Mouse (Mus musculus): Measurements from ENCODE around the gene Slc6a20a. TPM values are rescaled to one million over a fixed set of nuclear protein-coding genes. Genes with fewer than 3 reads are reported as not detected.
A peak's percentile ranks its signal among the peaks of the same experiment; 100 is the strongest.

The Slc6a20a gene
- total and polyA plus RNA-seq, 3 experiments, result not detected

GRCm38 (mm10) chr9:123701822-123702221, 23.1 kb upstream of the Slc6a20a start:
- Histone ChIP-seq H3K4me1 (ENCODE audit: control insufficient read depth in 1 of 2, insufficient read depth in 2 of 2, low read length in 2 of 2) (peaks cover 10 to 17% of the 10 kb centered on the region in 2 experiments), H3K36me3 (ENCODE audit: control insufficient read depth in 1 of 2, insufficient read depth in 2 of 2, low read length in 2 of 2) (peaks cover 0 to 15% of the 10 kb centered on the region in 2 experiments; a peak in 3 of 4 replicates), H3K9me3 (replicated peaks; ENCODE audit: insufficient read depth, low read length) (no peaks in the 10 kb centered on the region), H3K79me2 (ENCODE audit: control insufficient read depth, insufficient read depth, low read length, poor library complexity) (no peaks in the 10 kb centered on the region), H3K27me3 (ENCODE audit: control insufficient read depth in 1 of 2, insufficient read depth in 2 of 2, low read length in 2 of 2) (no peaks in the 10 kb centered on the region), H3K27ac (ENCODE audit: control insufficient read depth, low read depth, low read length) (peak overlapping the region; percentile 63), H3K4me3 (ENCODE audit: control insufficient read depth in 1 of 2, insufficient read depth in 1 of 2, low read depth in 2 of 2, low read length in 2 of 2) (no peak overlapping the region), H3K9ac (ENCODE audit: control insufficient read depth, low read depth, low read length, poor library complexity, severe bottlenecking) (no peak overlapping the region)
- TF ChIP-seq RCOR1 (IDR thresholded peaks at IDR 0.05; ENCODE audit: low read depth, low read length), result peak; percentile 51; the same call in 1 of the 2 replicates
- peak; percentile 54 for TF ChIP-seq SIN3A (IDR thresholded peaks at IDR 0.05; ENCODE audit: low read length)
- TF ChIP-seq SMC3 (IDR thresholded peaks at IDR 0.05; ENCODE audit: low read depth, low read length), result no peak
- no peak for TF ChIP-seq ZC3H11A (IDR thresholded peaks at IDR 0.05; ENCODE audit: low read depth, low read length)
- TF ChIP-seq MAFK (IDR thresholded peaks at IDR 0.05; ENCODE audit: borderline replicate concordance, low read depth, low read length), result no peak
- 0 out of 2 replicates have a peak, but pooled peaks have one; percentile 43 for TF ChIP-seq BHLHE40 (IDR thresholded peaks at IDR 0.05; ENCODE audit: borderline replicate concordance, low read depth, low read length)
- TF ChIP-seq MAZ (IDR thresholded peaks at IDR 0.05; ENCODE audit: low read depth, low read length), result 0 out of 2 replicates have a peak, but pooled peaks have one; percentile 44
- TF ChIP-seq ZKSCAN1 (IDR thresholded peaks at IDR 0.05; ENCODE audit: low read depth, low read length), result no peak
- peak; percentile 49; the same call in 1 of the 2 replicates for TF ChIP-seq MXI1 (IDR thresholded peaks at IDR 0.05; ENCODE audit: low read depth, low read length)
- peak; percentile 79 for TF ChIP-seq TAL1 (IDR thresholded peaks at IDR 0.05; ENCODE audit: low read length)
- TF ChIP-seq EP300 (IDR thresholded peaks at IDR 0.05; ENCODE audit: low read depth in 1 of 2, low read length in 2 of 2), result peak; percentile 89 to 95
- TF ChIP-seq ETS1 (IDR thresholded peaks at IDR 0.05; ENCODE audit: low read depth, low read length), result peak; percentile 93
- TF ChIP-seq GATA1 (IDR thresholded peaks at IDR 0.05; ENCODE audit: low read depth, low read length), result peak; percentile 95
- peak; percentile 95 for TF ChIP-seq TCF12 (IDR thresholded peaks at IDR 0.05; ENCODE audit: low read depth, low read length)
- no peak for TF ChIP-seq CHD2 (IDR thresholded peaks at IDR 0.05; ENCODE audit: low read length)
- TF ChIP-seq NRF1 (IDR thresholded peaks at IDR 0.05; ENCODE audit: insufficient read depth, low read depth, low read length, poor library complexity, severe bottlenecking), result 0 out of 2 replicates have a peak, but pooled peaks have one; percentile 26
- peak; percentile 77 for DNase-seq (ENCODE audit: low read depth, low spot score)

DNA sequence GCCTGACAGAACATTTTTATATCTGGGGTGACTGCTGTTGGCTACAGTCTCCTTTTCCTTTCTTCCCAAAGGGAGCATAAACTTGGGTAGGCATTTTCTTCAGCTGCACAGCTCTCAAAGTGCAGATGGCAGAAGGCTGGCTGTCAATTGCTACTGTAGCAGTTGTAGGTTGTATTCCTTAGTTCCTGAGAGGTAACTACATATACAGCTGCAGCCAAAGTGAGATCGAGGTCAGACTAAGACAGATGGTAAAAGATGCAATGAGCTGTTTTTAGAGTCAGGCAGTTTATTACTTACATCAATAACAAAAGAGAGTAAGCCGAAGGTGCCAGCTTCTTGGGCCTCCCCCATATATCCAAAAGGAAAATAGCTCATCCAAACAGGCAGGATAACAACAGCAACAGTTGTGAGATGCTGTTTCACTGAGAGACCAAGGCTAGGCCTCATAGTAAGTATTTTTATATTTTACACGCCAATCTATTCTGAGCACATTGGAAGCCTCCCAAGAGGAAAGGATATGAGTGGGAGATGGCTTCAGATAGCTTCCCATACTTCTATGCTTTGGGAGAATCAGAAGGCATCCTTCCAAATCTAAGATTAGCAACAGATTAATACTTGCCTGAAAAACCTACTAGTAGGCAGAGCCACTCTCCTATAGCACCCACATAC, 17.1 kb upstream of the Slc6a20a start:
- no peaks in the 10 kb centered on the region for H3K79me2 ChIP-seq (ENCODE audit: control insufficient read depth, insufficient read depth, low read length, poor library complexity)
- no peak overlapping the region for H3K4me3 ChIP-seq (ENCODE audit: control insufficient read depth in 1 of 2, insufficient read depth in 1 of 2, low read depth in 2 of 2, low read length in 2 of 2)
- DNase-seq (ENCODE audit: low read depth, low spot score), result no peak
- no peak overlapping the region for H3K9ac ChIP-seq (ENCODE audit: control insufficient read depth, low read depth, low read length, poor library complexity, severe bottlenecking)
- no peaks in the 10 kb centered on the region for H3K27me3 ChIP-seq (ENCODE audit: control insufficient read depth in 1 of 2, insufficient read depth in 2 of 2, low read length in 2 of 2)
- no peaks in the 10 kb centered on the region for H3K9me3 ChIP-seq (replicated peaks; ENCODE audit: insufficient read depth, low read length)
- H3K4me1 ChIP-seq (ENCODE audit: control insufficient read depth in 1 of 2, insufficient read depth in 2 of 2, low read length in 2 of 2), result peaks cover 3 to 4% of the 10 kb centered on the region in 2 experiments; a peak in 2 of 4 replicates
- TF ChIP-seq HCFC1 (IDR thresholded peaks at IDR 0.05; ENCODE audit: low read depth, low read length), result no peak
- no peak for TF ChIP-seq MAX (IDR thresholded peaks at IDR 0.05; ENCODE audit: low read length)
- TF ChIP-seq CHD2 (IDR thresholded peaks at IDR 0.05; ENCODE audit: low read length), result no peak
- no peak for TF ChIP-seq TBP (IDR thresholded peaks at IDR 0.05; ENCODE audit: low read depth, low read length)
- no peak for TF ChIP-seq E2F4 (IDR thresholded peaks at IDR 0.05; ENCODE audit: borderline replicate concordance, low read depth, low read length)
- TF ChIP-seq SMC3 (IDR thresholded peaks at IDR 0.05; ENCODE audit: low read depth, low read length), result no peak
- no peak for TF ChIP-seq MEF2A (IDR thresholded peaks at IDR 0.05; ENCODE audit: extremely low read depth, insufficient replicate concordance, low read depth, low read length, poor library complexity, severe bottlenecking)
- TF ChIP-seq NELFE (IDR thresholded peaks at IDR 0.05; ENCODE audit: low read depth, low read length), result no peak
- no peak for TF ChIP-seq MYB (IDR thresholded peaks at IDR 0.05; ENCODE audit: low read depth, low read length)
- H3K27ac ChIP-seq (ENCODE audit: control insufficient read depth, low read depth, low read length), result no peak overlapping the region
- peaks cover 0 to 3% of the 10 kb centered on the region in 2 experiments; a peak in 3 of 4 replicates for H3K36me3 ChIP-seq (ENCODE audit: control insufficient read depth in 1 of 2, insufficient read depth in 2 of 2, low read length in 2 of 2)
